Mouse (Mus musculus): ENCODE results near the gene Wt1.

GRCm38 (mm10) chr2:105186591-105186990 lies 60.3 kb downstream of the Wt1 start:
- TF ChIP-seq POLR2A (IDR thresholded peaks at IDR 0.05; ENCODE audit: low read depth, low read length) (no peak), CTCF (IDR thresholded peaks at IDR 0.05; ENCODE audit: borderline replicate concordance, insufficient read depth, low read length) (no peak)
